In genomic region chr17:79032782-79033181, GRCm38 (mm10) we compare ENCODE assay signal across 29 mouse cellular contexts. TPM values are rescaled to one million over a fixed set of nuclear protein-coding genes. Genes with fewer than 3 reads are reported as not detected.
DNase-seq lines count a peak whose midpoint lies in the region; ATAC-seq lines count a peak whose summit lies in the region.
"Had no signal": no experiment of that assay in that cellular context is flagged by ENCODE, and none has a peak within 500 bp of the region (broad histone marks: within the 10 kb centered on the region; RNA-seq: fewer than 3 reads in every experiment).

No protein-coding gene starts in this region.

- WGBS in embryonic facial prominence, embryonic 11.5 days: 75% methylated on average over 4 of the region's 4 CpGs
- 83% methylated on average over 4 of the region's 4 CpGs for WGBS in embryonic facial prominence, embryonic 10.5 days
- WGBS in limb, embryonic 15.5 days: 83% methylated on average over 4 of the region's 4 CpGs
- WGBS in limb, embryonic 10.5 days: 88% methylated on average over 4 of the region's 4 CpGs
- WGBS in midbrain, embryonic 11.5 days: 84% methylated on average over 4 of the region's 4 CpGs
- 84% methylated on average over 4 of the region's 4 CpGs for WGBS in midbrain, embryonic 16.5 days
- WGBS in midbrain, embryonic 14.5 days: 90% methylated on average over 4 of the region's 4 CpGs
- whole genome bisulfite sequencing in midbrain, embryonic 10.5 days: 86% methylated on average over 4 of the region's 4 CpGs

- ATAC-seq in embryonic facial prominence, embryonic 11.5 days (replicated peaks; ENCODE audit: insufficient number of reproducible peaks, low FRiP score, low TSS enrichment, low read depth): peak; percentile 76; the same call in 1 of the 2 replicates
- peak; percentile 52; the same call in 1 of the 2 replicates for ATAC-seq in limb, embryonic 15.5 days (ENCODE audit: insufficient number of reproducible peaks, low FRiP score, low TSS enrichment, low read depth)
- no peak for ATAC-seq in midbrain, embryonic 11.5 days (ENCODE audit: low FRiP score)
- ATAC-seq in midbrain, embryonic 16.5 days: no peak
- ATAC-seq in midbrain, embryonic 14.5 days (ENCODE audit: low FRiP score, low TSS enrichment): peak; percentile 20; the same call in 1 of the 2 replicates
- ATAC-seq: activated CD4-positive, CD25-positive, alpha-beta regulatory T cell, adult 4 months; CD4-positive, CD25-positive, alpha-beta regulatory T cell, adult 4 months; forebrain, embryonic 14.5 days; forebrain, embryonic 16.5 days; Patski had no signal

- H3K36me3 ChIP-seq in embryonic facial prominence, embryonic 11.5 days (replicated peaks; ENCODE audit: control insufficient read depth, insufficient read depth, low read depth, low read length): no peaks in the 10 kb centered on the region
- H3K36me3 ChIP-seq in embryonic facial prominence, embryonic 10.5 days (replicated peaks): no peaks in the 10 kb centered on the region
- H3K36me3 ChIP-seq in limb, embryonic 15.5 days: no peaks in the 10 kb centered on the region
- H3K36me3 ChIP-seq in limb, embryonic 10.5 days: no peaks in the 10 kb centered on the region
- H3K36me3 ChIP-seq in midbrain, embryonic 11.5 days (ENCODE audit: control insufficient read depth, insufficient read depth, low read length): no peaks in the 10 kb centered on the region
- no peaks in the 10 kb centered on the region for H3K36me3 ChIP-seq in midbrain, embryonic 16.5 days (ENCODE audit: control insufficient read depth, insufficient read depth, low read length)
- H3K36me3 ChIP-seq in midbrain, embryonic 14.5 days (ENCODE audit: control insufficient read depth, insufficient read depth, low read length): no peaks in the 10 kb centered on the region
- H3K36me3 ChIP-seq in midbrain, embryonic 10.5 days: no peaks in the 10 kb centered on the region
- H3K36me3 ChIP-seq: embryonic facial prominence, embryonic 13.5 days; embryonic facial prominence, embryonic 15.5 days; forebrain, embryonic 10.5 days; forebrain, embryonic 12.5 days; G1E had no signal

- H3K27ac ChIP-seq in embryonic facial prominence, embryonic 11.5 days (replicated peaks; ENCODE audit: low read depth, low read length): no peak overlapping the region
- no peak overlapping the region for H3K27ac ChIP-seq in embryonic facial prominence, embryonic 10.5 days (replicated peaks)
- no peak overlapping the region for H3K27ac ChIP-seq in limb, embryonic 15.5 days
- no peak overlapping the region for H3K27ac ChIP-seq in limb, embryonic 10.5 days
- no peak overlapping the region for H3K27ac ChIP-seq in midbrain, embryonic 11.5 days (ENCODE audit: low read depth, low read length)
- H3K27ac ChIP-seq in midbrain, embryonic 16.5 days (ENCODE audit: low read length): no peak overlapping the region
- H3K27ac ChIP-seq in midbrain, embryonic 14.5 days (replicated peaks; ENCODE audit: low read depth, low read length): no peak overlapping the region
- no peak overlapping the region for H3K27ac ChIP-seq in midbrain, embryonic 10.5 days (replicated peaks)
- H3K27ac ChIP-seq: embryonic facial prominence, embryonic 13.5 days; embryonic facial prominence, embryonic 15.5 days; forebrain, embryonic 10.5 days; forebrain, embryonic 12.5 days had no signal

- no peaks in the 10 kb centered on the region for H3K9me3 ChIP-seq in embryonic facial prominence, embryonic 11.5 days (replicated peaks; ENCODE audit: control insufficient read depth, low read length)
- H3K9me3 ChIP-seq in embryonic facial prominence, embryonic 10.5 days: no peaks in the 10 kb centered on the region
- no peaks in the 10 kb centered on the region for H3K9me3 ChIP-seq in limb, embryonic 15.5 days
- H3K9me3 ChIP-seq in limb, embryonic 10.5 days (replicated peaks): no peaks in the 10 kb centered on the region
- no peaks in the 10 kb centered on the region for H3K9me3 ChIP-seq in midbrain, embryonic 11.5 days (ENCODE audit: control insufficient read depth, low read length)
- H3K9me3 ChIP-seq in midbrain, embryonic 16.5 days (replicated peaks; ENCODE audit: control insufficient read depth, low read length, poor library complexity, severe bottlenecking): no peaks in the 10 kb centered on the region
- H3K9me3 ChIP-seq in midbrain, embryonic 14.5 days (ENCODE audit: control insufficient read depth, low read length): no peaks in the 10 kb centered on the region
- no peaks in the 10 kb centered on the region for H3K9me3 ChIP-seq in midbrain, embryonic 10.5 days (replicated peaks)
- H3K9me3 ChIP-seq: embryonic facial prominence, embryonic 13.5 days; embryonic facial prominence, embryonic 15.5 days; forebrain, embryonic 10.5 days; forebrain, embryonic 12.5 days; G1E had no signal

- no peak overlapping the region for H3K9ac ChIP-seq in embryonic facial prominence, embryonic 11.5 days (replicated peaks; ENCODE audit: low read length)
- no peak overlapping the region for H3K9ac ChIP-seq in limb, embryonic 15.5 days
- H3K9ac ChIP-seq in midbrain, embryonic 11.5 days (ENCODE audit: low read length): no peak overlapping the region
- no peak overlapping the region for H3K9ac ChIP-seq in midbrain, embryonic 16.5 days (ENCODE audit: low read depth, low read length)
- no peak overlapping the region for H3K9ac ChIP-seq in midbrain, embryonic 14.5 days (replicated peaks; ENCODE audit: low read length)
- H3K9ac ChIP-seq: embryonic facial prominence, embryonic 13.5 days; embryonic facial prominence, embryonic 15.5 days; forebrain, embryonic 12.5 days had no signal

- H3K4me1 ChIP-seq in embryonic facial prominence, embryonic 11.5 days (ENCODE audit: control insufficient read depth, insufficient read depth, low read length): no peaks in the 10 kb centered on the region
- H3K4me1 ChIP-seq in embryonic facial prominence, embryonic 10.5 days: no peaks in the 10 kb centered on the region
- H3K4me1 ChIP-seq in limb, embryonic 15.5 days: no peaks in the 10 kb centered on the region
- H3K4me1 ChIP-seq in limb, embryonic 10.5 days: no peaks in the 10 kb centered on the region
- H3K4me1 ChIP-seq in midbrain, embryonic 11.5 days (ENCODE audit: control insufficient read depth, insufficient read depth, low read length): no peaks in the 10 kb centered on the region
- no peaks in the 10 kb centered on the region for H3K4me1 ChIP-seq in midbrain, embryonic 16.5 days (ENCODE audit: control insufficient read depth, insufficient read depth, low read length)
- no peaks in the 10 kb centered on the region for H3K4me1 ChIP-seq in midbrain, embryonic 14.5 days (ENCODE audit: control insufficient read depth, insufficient read depth, low read length)
- no peaks in the 10 kb centered on the region for H3K4me1 ChIP-seq in midbrain, embryonic 10.5 days
- H3K4me1 ChIP-seq: embryonic facial prominence, embryonic 13.5 days; embryonic facial prominence, embryonic 15.5 days; forebrain, embryonic 10.5 days; forebrain, embryonic 12.5 days had no signal

- no peak overlapping the region for H3K4me3 ChIP-seq in embryonic facial prominence, embryonic 11.5 days (ENCODE audit: low read depth, low read length)
- no peak overlapping the region for H3K4me3 ChIP-seq in embryonic facial prominence, embryonic 10.5 days
- no peak overlapping the region for H3K4me3 ChIP-seq in limb, embryonic 15.5 days
- no peak overlapping the region for H3K4me3 ChIP-seq in limb, embryonic 10.5 days
- H3K4me3 ChIP-seq in midbrain, embryonic 11.5 days (ENCODE audit: low read depth, low read length): no peak overlapping the region
- no peak overlapping the region for H3K4me3 ChIP-seq in midbrain, embryonic 16.5 days (ENCODE audit: low read depth, low read length)
- no peak overlapping the region for H3K4me3 ChIP-seq in midbrain, embryonic 14.5 days (replicated peaks; ENCODE audit: low read depth, low read length)
- no peak overlapping the region for H3K4me3 ChIP-seq in midbrain, embryonic 10.5 days
- H3K4me3 ChIP-seq: embryonic facial prominence, embryonic 13.5 days; embryonic facial prominence, embryonic 15.5 days; erythroblast, embryonic 14.5 days; forebrain, embryonic 10.5 days; forebrain, embryonic 12.5 days had no signal

- DNase-seq in embryonic facial prominence, embryonic 11.5 days (ENCODE audit: low spot score): no peak
- no peak for DNase-seq in embryonic facial prominence, embryonic 10.5 days (ENCODE audit: low spot score)
- no peak for DNase-seq in limb, embryonic 10.5 days (ENCODE audit: low spot score)
- peak; percentile 19 for DNase-seq in midbrain, embryonic 11.5 days (ENCODE audit: low spot score, missing footprints)
- DNase-seq in midbrain, embryonic 14.5 days: no peak
- DNase-seq in midbrain, embryonic 10.5 days (ENCODE audit: low spot score): no peak
- DNase-seq: adrenal gland, adult 8-10 months; adrenal gland, postnatal 14 days; adrenal gland, postnatal 36 days; B cell, adult 2 months; cerebellum, adult 11-12 months; cerebellum, adult 2 months; cerebellum, adult 9-10 months; cerebellum, postnatal 10 days; cerebellum, postnatal 25 days had no signal

- no peak overlapping the region for H3K4me2 ChIP-seq in embryonic facial prominence, embryonic 11.5 days (ENCODE audit: low read depth, low read length)
- H3K4me2 ChIP-seq in limb, embryonic 15.5 days: no peak overlapping the region
- no peak overlapping the region for H3K4me2 ChIP-seq in midbrain, embryonic 11.5 days
- H3K4me2 ChIP-seq in midbrain, embryonic 16.5 days (ENCODE audit: low read length): no peak overlapping the region
- no peak overlapping the region for H3K4me2 ChIP-seq in midbrain, embryonic 14.5 days (ENCODE audit: low read length)
- H3K4me2 ChIP-seq: embryonic facial prominence, embryonic 13.5 days; embryonic facial prominence, embryonic 15.5 days; forebrain, embryonic 12.5 days had no signal

- no peaks in the 10 kb centered on the region for H3K27me3 ChIP-seq in embryonic facial prominence, embryonic 11.5 days (ENCODE audit: control insufficient read depth, insufficient read depth, low read length)
- H3K27me3 ChIP-seq in embryonic facial prominence, embryonic 10.5 days (replicated peaks; ENCODE audit: low read depth, poor library complexity, severe bottlenecking): no peaks in the 10 kb centered on the region
- no peaks in the 10 kb centered on the region for H3K27me3 ChIP-seq in limb, embryonic 15.5 days
- H3K27me3 ChIP-seq in limb, embryonic 10.5 days (ENCODE audit: low read depth, poor library complexity, severe bottlenecking): no peaks in the 10 kb centered on the region
- no peaks in the 10 kb centered on the region for H3K27me3 ChIP-seq in midbrain, embryonic 11.5 days (ENCODE audit: control insufficient read depth, insufficient read depth, low read length)
- no peaks in the 10 kb centered on the region for H3K27me3 ChIP-seq in midbrain, embryonic 16.5 days (ENCODE audit: control insufficient read depth, insufficient read depth, low read depth, low read length)
- 0 out of 2 replicates have a peak, but pooled peaks cover 3% of the 10 kb centered on the region for H3K27me3 ChIP-seq in midbrain, embryonic 14.5 days (ENCODE audit: control insufficient read depth, insufficient read depth, low read length)
- no peaks in the 10 kb centered on the region for H3K27me3 ChIP-seq in midbrain, embryonic 10.5 days (ENCODE audit: low read depth, poor library complexity, severe bottlenecking)
- H3K27me3 ChIP-seq: CH12.LX; embryonic facial prominence, embryonic 13.5 days; embryonic facial prominence, embryonic 15.5 days; forebrain, embryonic 12.5 days; Patski had no signal

RNA-seq across cellular contexts. Expression of gene Prkd3, which starts 12.2 kb away (rescaled TPM):
- polyA plus RNA-seq in embryonic facial prominence, embryonic 11.5 days (2014; fragmentation: Nextera tagmentation; extraction: Ambion mirVana): 53.9 and 58.7 TPM in 2 replicates
- polyA plus RNA-seq in embryonic facial prominence, embryonic 10.5 days (2016; fragmentation: Nextera tagmentation; extraction: Ambion mirVana): 52.4 and 54.3 TPM in 2 replicates
- 33.4 and 35.9 TPM in 2 replicates for polyA plus RNA-seq in limb, embryonic 15.5 days (2015; fragmentation: Nextera tagmentation; extraction: Ambion mirVana)
- polyA plus RNA-seq in limb, embryonic 10.5 days (2016; fragmentation: Nextera tagmentation; extraction: Ambion mirVana): 42.6 and 51.8 TPM in 2 replicates
- 48.0 and 48.5 TPM in 2 replicates for polyA plus RNA-seq in midbrain, embryonic 11.5 days (2014; fragmentation: Nextera tagmentation; extraction: Ambion mirVana)
- 9.8 and 10.3 TPM in 2 replicates for polyA plus RNA-seq in midbrain, embryonic 16.5 days (2015; fragmentation: Nextera tagmentation; extraction: Ambion mirVana)
- 9.1 and 19.7 TPM in 2 replicates for polyA plus RNA-seq in midbrain, embryonic 14.5 days (2014; fragmentation: Nextera tagmentation; extraction: Ambion mirVana)
- 44.3 and 48.2 TPM in 2 replicates for polyA plus RNA-seq in midbrain, embryonic 10.5 days (2016; fragmentation: Nextera tagmentation; extraction: Ambion mirVana)
- polyA plus RNA-seq: G1E had no signal

RNA-seq across cellular contexts. Expression of gene Qpct, which starts 18.9 kb away (rescaled TPM):
- 7.3 and 8.4 TPM in 2 replicates for polyA plus RNA-seq in embryonic facial prominence, embryonic 11.5 days (2014; fragmentation: Nextera tagmentation; extraction: Ambion mirVana)
- 2.9 and 3.6 TPM in 2 replicates for polyA plus RNA-seq in embryonic facial prominence, embryonic 10.5 days (2016; fragmentation: Nextera tagmentation; extraction: Ambion mirVana)
- 14.6 and 15.6 TPM in 2 replicates for polyA plus RNA-seq in limb, embryonic 15.5 days (2015; fragmentation: Nextera tagmentation; extraction: Ambion mirVana)
- polyA plus RNA-seq in limb, embryonic 10.5 days (2016; fragmentation: Nextera tagmentation; extraction: Ambion mirVana): 0.99 and 1.3 TPM in 2 replicates
- polyA plus RNA-seq in midbrain, embryonic 11.5 days (2014; fragmentation: Nextera tagmentation; extraction: Ambion mirVana): 8.5 and 10.5 TPM in 2 replicates
- polyA plus RNA-seq in midbrain, embryonic 16.5 days (2015; fragmentation: Nextera tagmentation; extraction: Ambion mirVana): 27.3 and 28.8 TPM in 2 replicates
- 21.1 and 26.1 TPM in 2 replicates for polyA plus RNA-seq in midbrain, embryonic 14.5 days (2014; fragmentation: Nextera tagmentation; extraction: Ambion mirVana)
- polyA plus RNA-seq in midbrain, embryonic 10.5 days (2016; fragmentation: Nextera tagmentation; extraction: Ambion mirVana): 5.8 and 8.0 TPM in 2 replicates
- polyA plus RNA-seq: erythroblast, embryonic 14.5 days; G1E had no signal

Comparison
In these comparisons a context has a peak if more than half of its experiments do, and no peak if none do; other contexts are left out.
1. ATAC-seq: peak in embryonic facial prominence, embryonic 11.5 days (single experiment), limb, embryonic 15.5 days (single experiment) and midbrain, embryonic 14.5 days (single experiment); none in midbrain, embryonic 11.5 days (single experiment) and midbrain, embryonic 16.5 days (single experiment).